Mouse (Mus musculus): Measurements from ENCODE around the gene Daxx. TPM values are rescaled to one million over a fixed set of nuclear protein-coding genes. Genes with fewer than 3 reads are reported as not detected.
A peak's percentile ranks its signal among the peaks of the same experiment; 100 is the strongest.

Gene Daxx
- total RNA-seq, 2 experiments from 2014 or later, result 16.5 to 18.0 TPM

GRCm38 (mm10) chr17:33921361-33921760 is 12.1 kb downstream of the Daxx start:
- no peak for DNase-seq

- DNase-seq, result peak; percentile 65
Observed at GRCm38 (mm10) chr17:33924577-33925283, 15.5 kb downstream of the Daxx start.

GRCm38 (mm10) chr17:33925406-33926116 is 16.3 kb downstream of the Daxx start:
- DNase-seq, result no peak

GRCm38 (mm10) chr17:33926207-33926932 is 17.2 kb downstream of the Daxx start:
- no peak for DNase-seq

GRCm38 (mm10) chr17:33928251-33928947 is 19.2 kb downstream of the Daxx start:
- no peak for DNase-seq

- DNase-seq, result peak; percentile 97
Observed at GRCm38 (mm10) chr17:33929371-33930279, 20.4 kb downstream of the Daxx start, which contains the start of gene Rgl2. Gene Rgl2 (plus strand): TSS chr17:33929543.

GRCm38 (mm10) chr17:33930280-33931158 is 21.3 kb downstream of the Daxx start:
- peak; percentile 51 for DNase-seq

- DNase-seq, result no peak
Observed at GRCm38 (mm10) chr17:33931159-33931866, 22.1 kb downstream of the Daxx start.

GRCm38 (mm10) chr17:33931947-33932346 is 22.7 kb downstream of the Daxx start:
- no peak for DNase-seq

GRCm38 (mm10) chr17:33932448-33932847 is 23.2 kb downstream of the Daxx start:
- no peak for DNase-seq

GRCm38 (mm10) chr17:33932970-33933369 is 23.8 kb downstream of the Daxx start:
- DNase-seq, result no peak

GRCm38 (mm10) chr17:33935422-33936055 is 26.3 kb downstream of the Daxx start:
- DNase-seq, result no peak

GRCm38 (mm10) chr17:33936993-33937392 is 27.8 kb downstream of the Daxx start:
- DNase-seq, result no peak

GRCm38 (mm10) chr17:33938783-33939182 is 29.6 kb downstream of the Daxx start:
- DNase-seq, result no peak

GRCm38 (mm10) chr17:33940206-33940805 is 31.1 kb downstream of the Daxx start, which contains the start of the genes Pfdn6 and Wdr46:
Gene Pfdn6 (minus strand): TSS chr17:33940343.
Gene Wdr46 (plus strand): TSS chr17:33940660.
- DNase-seq, result peak; percentile 90

GRCm38 (mm10) chr17:33940981-33941380 is 31.8 kb downstream of the Daxx start:
- DNase-seq, result no peak

GRCm38 (mm10) chr17:33941381-33941780 is 32.2 kb downstream of the Daxx start:
- DNase-seq, result no peak

GRCm38 (mm10) chr17:33943454-33943853 is 34.2 kb downstream of the Daxx start:
- no peak for DNase-seq
